Mouse (Mus musculus): Measurements from ENCODE around the gene Runx2.

The Runx2 gene

DNA sequence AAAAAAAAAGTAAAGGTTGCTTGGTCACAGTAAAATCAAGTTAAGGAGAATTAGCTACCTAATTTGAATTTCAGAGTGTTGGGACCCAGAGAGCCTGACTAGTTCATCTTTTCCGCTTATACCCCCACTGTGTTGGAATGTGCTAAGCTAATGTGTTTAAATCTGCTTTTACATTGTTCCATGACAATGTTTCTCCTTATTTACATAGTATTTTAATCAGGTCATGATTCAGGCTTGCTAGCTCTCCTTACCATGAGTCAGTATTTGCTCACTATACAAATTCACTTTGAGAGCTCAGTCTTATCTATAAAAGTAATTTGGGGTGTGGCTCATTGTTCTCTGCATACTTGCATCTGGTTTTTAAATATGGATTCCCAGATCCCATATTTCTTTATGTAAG is 47.2 kb downstream of the Runx2 start:
- DNase-seq, result no peak

DNA sequence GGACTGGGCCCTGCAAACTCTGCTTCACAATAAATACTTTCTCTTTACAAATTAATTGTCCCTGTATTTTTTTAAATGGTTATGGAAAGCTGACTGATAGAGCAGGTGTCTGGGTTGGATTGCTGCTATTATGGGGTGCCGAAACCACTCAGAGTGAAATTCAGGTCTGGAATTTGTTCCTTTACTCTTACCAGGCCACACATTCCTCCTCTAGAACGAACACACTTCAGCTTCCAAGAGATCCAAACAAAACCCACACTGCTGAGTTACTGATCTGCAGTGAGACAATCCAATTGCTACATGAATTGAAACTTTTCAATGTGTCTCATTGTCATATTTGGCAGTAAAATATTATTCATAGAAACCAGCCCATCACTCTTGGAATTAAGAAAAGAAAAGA is 47.6 kb downstream of the Runx2 start:
- DNase-seq, result no peak

DNA sequence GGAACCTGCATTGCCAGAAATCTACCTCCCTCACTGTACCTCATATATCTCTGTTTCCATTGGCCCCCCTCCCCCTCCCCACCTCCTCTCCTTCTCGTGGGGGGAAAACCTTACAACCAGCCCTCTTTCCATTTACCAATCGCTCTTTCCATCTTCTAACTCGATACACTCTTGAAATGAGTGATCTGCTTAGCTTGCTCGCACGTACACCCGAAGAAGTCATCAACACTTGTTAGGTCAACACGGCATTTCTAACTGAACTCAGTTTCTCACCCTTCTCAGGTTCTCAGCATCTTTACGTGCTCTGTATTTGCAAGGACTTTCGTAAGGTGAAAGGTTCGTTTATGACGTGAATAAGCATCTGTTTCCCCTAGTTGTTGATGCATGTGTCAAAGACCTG is 48.3 kb downstream of the Runx2 start:
- DNase-seq, result no peak

DNA sequence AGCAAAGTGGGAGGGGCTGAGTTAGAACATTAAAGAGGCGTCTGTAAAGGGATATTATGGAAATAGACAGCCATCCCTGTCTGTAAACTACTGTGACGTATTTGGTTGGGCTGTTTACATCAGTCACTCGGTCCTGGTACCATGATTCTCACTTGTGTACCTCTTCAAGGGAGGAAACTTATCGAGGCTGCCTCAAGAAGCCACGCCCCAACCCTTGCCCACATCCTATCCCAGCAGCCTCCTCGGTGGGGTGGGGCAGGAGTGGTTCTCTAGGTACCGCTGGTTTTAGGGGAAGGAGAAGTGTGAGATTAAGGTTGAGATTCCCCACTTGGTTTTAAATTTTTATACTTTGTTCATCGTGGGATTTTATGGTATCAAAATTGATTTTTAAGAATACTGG is 69.2 kb downstream of the Runx2 start:
- no peak for DNase-seq

DNA sequence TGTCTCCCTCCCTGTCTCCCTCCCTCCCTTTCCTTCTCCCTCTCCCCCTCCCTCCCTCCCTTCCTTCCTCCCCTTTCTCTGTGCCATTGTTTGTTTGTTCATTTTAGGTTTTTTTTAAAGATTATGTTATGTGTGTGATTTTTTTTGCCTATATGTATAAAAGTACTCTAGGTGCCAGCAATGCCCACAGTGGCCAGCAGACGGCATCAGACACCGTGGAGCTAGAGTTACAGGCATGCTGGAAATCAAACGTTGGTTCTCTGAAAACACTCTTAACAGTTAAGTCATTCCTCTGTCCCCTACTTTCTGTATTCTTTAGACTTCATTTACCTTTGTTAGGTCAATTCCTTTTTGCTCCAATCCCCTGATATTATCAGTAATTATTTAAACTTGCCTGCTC is 70.8 kb downstream of the Runx2 start:
- DNase-seq, result peak; percentile 33

DNA sequence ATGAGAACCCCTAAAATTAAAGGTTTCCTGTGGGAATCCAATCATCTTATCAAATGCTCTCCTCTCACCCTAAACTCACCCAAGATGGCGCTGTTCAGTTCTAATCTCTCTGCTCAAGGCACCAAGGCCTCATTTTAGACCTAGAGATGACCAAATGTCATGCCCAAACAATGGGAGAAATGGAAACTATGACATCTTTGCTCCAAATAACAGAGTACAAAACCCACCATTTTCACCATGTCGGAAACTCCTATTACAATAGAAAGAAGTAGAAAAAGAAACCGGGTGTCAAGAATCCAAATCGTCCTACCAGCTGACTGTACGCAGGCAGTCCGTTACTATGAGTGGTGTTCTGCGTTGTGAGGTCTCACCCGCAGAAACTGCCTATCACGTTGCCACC is 72.4 kb downstream of the Runx2 start:
- DNase-seq, result no peak

DNA sequence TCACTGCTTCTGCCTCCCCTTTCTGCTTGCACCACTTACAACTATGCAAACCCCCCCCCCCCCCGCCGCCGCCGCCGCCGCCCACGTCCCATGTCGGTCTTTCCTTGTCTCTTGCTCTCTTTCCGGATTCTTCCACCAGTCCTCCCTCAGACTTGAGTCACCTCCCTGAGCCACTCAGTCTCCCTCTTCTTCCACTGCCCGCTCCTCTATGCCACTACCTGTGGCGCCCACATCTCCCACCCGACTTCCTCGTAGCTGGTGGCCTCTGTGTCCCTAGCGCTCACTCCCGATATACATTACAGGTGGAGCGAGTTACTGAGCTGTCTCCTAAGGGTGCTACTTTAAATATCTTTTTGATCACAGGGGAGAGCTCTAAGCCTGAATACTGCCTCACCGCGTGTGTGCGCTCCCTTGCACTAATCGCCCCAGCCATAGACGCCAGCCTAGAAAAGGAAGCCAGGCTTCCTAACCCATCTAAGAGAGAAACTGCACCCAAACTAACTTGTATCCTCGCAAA is 76.4 kb downstream of the Runx2 start:
- peak; percentile 17 for DNase-seq

DNA sequence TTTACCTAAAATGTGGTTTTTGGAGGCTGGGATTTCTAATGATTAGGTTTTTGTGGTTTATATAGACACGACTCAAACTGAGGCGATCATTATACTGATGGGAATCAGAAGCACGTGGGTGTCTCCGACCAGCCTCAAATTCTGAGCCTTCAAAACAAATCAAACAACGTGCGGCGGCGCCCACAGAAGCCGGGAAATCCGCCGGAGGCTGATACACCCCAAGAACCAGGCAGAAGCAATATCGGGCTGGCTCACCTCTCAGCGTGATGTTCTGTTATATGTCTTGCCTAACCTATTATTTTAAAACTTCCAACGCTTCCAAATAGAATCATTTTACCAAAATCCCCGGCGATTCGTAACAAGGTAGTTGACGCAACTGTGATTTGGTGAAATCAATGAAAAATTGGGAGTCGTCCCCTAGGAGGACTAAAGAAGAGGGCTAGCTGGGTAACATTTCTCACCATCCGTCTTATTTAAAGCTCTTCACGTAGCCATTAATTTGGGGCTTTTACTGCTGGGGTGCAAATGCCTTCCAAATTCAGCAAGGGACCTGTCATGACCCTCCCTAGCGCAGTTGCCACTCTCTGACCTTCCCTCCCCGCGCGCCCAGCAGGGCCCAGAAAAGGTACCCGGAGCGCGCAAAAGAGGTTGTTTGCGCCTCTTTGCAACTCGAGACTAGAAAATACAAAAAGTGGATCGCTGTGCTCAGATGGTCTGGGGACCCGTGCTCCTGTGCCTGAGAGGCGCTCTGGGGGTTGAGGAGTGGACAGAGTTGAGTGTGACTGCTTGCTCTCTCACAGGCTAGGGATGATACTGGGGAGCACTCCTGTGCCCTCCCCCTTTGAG is 77.1 kb downstream of the Runx2 start:
- DNase-seq, result peak; percentile 54

DNA sequence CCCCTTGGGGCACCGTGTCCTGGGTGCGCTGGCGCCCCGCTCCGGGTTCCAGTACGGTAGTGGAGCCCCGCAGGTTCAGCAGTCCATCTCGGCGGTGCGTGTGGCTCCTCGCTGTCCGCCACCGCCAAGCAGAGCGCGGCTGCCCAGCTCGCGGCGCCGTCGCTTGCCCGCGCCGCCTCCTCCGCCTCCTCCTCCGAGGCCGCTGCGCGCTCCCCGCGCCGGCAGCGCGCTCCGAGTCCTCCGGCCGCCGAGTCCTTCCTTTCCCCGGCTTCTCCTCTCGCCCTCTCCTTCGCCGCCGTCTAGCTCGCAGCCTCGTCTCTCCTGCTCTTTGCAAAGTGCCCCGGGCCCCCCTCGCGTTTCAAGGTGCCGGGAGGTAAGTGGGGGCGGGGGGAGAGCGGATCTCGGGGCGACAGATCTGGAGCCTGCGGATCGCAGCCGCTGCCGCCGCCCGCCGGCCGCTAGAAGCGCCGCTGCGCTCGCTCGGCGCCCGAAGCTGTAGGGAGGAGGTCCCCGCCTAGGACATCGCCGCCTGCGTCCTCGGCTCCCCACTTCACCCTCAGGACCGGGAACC is 78.5 kb downstream of the Runx2 start:
- peak; percentile 84 for DNase-seq

DNA sequence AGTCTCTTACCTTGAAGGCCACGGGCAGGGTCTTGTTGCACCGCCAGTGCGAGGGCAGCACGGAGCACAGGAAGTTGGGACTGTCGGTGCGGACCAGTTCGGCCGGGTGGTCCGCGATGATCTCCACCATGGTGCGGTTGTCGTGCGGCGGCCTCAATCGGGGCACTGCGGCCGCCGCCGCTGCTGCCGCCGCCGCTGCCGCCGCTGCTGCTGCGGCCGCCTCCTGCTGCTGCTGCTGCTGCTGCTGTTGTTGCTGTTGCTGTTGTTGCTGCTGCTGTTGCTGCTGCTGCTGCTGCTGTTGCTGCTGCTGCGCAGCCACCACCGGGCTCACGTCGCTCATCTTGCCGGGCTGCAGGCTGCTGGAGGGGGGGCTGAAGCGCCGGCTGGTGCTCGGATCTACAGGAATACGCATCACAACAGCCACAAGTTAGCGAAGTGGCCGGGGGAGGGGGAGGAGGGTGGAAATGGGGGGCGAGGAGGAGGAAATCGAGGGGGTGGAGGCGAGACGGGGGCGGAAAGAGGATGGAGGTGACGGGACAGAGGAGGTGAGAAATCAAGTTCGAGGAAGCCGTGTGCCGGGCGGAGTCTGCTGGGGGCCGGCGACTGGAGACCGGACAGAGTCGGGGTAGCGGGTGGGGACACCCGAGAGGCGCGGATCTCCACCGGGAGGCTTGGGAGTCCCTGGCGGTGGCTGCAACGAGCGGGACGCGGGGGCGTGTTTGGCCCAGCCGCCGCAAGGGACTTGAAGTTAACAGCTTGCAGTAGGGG is 79.2 kb downstream of the Runx2 start:
- DNase-seq, result peak; percentile 71

DNA sequence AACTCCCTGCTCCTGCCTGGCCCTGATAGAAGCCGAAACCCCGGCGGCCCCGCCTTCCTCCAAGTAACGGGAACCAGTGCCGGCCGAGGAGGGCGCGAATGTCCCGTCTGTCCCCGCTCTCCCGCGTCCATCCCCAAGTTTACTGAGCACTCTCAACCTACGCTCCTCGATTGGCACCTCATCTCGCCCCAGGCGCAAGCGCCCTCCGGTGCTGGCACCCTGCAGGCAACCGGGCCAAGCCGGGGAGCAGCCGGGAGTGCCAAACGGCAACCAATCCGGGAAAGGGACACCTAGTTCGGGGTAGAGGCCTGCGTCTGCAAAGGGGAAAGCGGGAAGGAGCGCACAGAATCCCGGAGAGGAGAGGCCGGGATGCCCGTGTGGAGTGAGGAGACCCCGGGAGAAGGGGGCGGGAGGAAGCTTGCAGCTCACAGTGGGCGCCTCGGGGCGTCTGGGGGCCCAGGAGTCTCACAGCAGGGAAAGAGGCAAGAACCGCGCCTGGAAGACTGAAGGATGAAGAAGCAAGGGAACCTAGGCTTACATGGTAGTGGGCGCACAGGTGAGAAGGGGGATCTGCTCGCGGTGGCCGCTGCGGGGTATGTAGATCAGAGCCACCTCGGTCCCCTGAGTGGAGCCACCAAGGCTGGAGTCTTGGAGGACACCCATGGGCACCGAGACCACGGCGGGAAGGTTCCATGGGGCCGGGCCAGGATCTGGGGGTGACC is 79.9 kb downstream of the Runx2 start:
- DNase-seq, result peak; percentile 63

DNA sequence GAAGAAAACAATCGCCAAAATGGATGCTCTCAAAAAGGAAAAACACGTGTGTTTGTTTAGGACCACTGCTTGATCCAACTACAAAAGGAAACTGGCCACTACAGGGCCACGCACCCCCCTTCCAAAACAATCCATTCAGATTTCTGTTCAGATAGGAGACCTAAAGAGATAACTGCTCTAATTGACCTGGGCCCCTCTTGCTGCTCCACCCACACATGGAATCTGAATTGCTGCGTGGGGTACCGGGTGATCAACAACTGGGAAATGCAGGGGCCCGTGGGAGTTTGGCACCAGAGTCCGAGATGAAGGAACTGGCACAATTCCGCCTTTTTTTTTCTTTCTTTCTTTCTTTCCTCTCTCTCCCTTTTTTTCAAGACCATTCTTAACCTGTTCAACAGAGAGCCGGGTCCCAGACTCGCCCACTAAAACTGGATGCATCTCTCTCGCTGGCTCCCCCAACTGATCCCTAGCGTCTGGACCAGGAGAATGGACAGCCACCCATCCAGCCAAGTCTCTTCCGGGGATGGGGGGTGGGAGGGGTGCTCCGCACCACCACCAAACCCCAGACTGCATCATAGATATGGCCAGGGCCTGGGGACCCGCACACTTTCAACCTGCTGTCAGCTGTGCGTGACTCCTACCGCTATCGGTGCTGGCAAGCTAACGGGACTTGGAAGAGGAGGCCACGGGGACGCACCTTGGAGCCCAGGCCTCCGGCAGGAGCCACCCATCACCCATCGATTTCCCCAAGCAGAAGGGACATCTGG is 80.9 kb downstream of the Runx2 start:
- no peak for DNase-seq

DNA sequence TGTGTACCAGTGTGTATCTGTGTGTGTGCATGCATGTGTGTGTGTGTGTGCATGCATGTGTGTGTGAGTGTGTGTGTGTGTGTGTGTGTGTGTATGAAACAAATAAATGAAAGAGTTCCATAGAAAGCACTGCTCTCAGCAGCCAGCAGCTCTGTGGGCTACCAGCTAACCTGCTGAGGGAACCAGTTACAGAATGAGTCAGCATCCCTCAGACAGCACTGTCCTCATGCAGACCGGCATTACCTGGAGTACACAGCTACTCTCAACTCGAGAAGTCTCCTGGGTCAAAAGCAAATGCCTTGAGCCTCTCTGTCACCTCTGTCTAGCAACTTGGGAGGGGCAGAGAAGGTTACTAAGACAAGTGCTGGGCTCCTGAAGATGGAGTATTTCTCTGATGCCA is 86.1 kb downstream of the Runx2 start:
- no peak for DNase-seq

DNA sequence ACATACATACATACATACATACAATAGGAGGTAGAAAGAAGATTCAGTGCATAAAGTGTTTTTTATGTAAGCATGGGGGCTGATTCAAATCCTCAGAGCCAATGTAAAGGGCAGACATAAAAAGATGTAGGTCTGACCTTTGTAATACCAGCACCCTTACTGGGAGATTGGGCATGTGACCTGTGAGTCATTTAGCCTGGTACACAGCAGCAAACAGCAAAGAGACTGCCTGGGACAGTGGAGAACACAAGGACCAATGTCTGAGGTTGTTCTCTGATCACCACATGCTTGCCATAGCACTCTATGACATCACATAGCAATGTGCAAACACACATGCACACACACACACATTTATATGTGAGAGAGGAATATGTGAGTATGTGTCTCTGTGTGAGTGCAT is 86.9 kb downstream of the Runx2 start:
- DNase-seq, result no peak

DNA sequence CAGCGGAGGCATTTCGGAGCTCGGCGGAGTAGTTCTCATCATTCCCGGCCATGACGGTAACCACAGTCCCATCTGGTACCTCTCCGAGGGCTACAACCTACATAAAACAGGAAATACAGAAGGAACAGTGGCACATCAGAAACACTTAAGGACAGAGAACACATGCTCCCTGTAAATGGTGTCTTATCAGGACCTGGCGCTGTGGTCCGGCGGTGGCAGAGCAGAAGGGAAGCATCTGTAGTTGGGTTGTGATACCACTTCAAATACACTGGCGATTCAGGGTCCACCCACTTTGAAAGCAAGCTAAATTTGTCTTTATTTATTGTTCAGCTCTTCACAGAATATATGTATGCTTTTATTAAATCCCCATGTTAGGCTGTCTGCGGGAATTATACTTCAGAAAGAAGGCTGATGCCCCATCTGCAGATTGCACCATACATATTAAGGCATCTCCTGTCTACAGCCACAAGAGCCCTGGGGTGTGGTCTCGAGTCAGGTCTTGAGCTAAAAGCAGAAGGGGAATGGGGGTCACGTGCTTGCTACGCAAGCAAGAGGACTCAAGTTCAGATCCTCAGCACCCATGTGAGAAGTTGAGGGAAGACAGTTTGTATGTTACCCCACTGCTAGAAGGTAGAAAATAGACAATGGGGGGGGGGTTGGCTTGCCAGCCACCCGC is 89.7 kb downstream of the Runx2 start:
- DNase-seq, result no peak

DNA sequence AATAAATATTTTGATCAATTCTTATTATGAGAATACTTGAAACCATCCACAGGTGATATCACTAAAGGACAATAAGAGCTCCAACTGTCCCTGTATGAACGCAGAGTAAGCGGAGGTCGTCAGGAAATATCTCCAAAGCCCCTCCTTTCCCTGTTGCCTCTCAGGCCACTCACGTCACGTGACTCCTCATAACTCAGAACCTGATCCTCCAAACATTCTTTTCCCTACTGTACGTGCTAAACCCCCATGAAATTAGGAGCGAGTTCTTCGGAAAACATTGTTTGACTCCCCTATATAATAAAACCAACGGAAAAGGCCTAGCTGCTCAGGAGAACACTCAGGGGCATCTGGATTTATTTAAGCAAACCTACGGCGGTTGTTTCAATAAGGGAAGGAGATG is 90.3 kb downstream of the Runx2 start:
- DNase-seq, result no peak

DNA sequence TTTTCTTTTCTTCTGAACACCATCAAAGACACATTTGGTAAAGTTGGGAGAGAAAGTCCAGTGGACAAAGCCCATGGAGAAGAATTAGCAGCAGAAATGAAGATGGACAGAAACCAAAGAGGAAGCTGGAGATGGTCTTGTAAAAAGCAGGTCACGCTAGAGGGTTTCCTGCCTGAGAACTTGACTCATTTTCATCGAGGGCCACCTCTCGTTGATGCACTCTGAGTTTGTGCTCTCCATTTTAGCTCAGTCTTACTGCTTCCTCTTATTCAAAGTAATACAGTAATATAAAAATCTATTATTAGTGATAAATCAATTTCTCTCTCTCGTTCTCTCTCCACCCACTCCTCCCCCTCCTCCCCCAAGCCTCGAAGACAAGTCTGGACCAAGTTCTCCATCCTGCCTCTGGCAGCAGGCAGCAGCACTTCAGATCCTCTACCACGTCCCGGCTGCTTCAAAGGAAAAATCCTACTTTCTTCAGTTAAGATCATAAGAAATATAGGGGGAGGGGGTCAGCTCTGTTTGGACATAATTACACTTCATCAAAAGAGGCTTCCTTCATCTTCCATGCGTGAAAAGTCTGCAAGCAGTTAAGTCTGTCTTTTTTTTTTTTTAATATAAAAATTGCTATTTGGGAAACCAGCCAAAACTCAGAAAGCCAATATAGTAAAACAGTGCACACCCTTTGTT is 92.3 kb downstream of the Runx2 start:
- no peak for DNase-seq

DNA sequence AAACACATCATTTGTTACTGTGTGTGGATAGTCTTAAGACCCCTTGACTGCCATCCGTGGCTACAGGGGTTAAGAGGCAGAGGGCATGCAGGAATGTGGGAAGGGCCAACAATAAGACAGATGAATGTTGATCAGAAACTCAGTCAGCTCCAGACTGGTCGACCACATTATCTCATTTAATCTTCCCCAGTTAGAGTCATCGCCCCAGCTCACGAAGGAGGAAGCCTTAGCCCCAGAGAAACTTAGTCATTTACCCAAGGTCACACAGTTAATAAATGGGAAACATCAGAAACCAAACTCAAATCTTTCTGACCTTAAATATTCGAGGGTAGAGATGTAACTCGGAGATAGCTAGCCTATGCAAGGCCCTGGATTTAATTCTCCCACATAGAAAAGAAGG is 96.0 kb downstream of the Runx2 start:
- DNase-seq, result no peak

DNA sequence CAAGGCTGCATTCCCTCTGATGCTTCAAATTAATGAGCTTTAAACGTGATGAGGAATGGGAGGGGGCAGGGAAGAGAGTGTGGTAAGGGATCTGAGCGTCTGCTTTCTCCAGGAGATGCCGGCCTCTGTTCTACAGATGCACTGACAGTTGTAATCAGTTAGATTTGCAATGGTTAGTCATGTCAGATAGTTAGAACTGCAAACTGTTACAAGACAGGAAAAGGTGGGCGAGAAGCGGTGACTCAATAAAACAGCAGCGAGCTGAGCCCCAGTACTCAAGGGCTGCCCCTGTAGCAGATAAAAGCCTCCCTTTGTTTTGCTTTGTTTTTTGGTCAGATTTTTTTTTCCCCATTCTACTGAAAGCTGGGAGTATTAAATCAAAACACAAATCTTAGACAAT is 96.6 kb downstream of the Runx2 start:
- no peak for DNase-seq

DNA sequence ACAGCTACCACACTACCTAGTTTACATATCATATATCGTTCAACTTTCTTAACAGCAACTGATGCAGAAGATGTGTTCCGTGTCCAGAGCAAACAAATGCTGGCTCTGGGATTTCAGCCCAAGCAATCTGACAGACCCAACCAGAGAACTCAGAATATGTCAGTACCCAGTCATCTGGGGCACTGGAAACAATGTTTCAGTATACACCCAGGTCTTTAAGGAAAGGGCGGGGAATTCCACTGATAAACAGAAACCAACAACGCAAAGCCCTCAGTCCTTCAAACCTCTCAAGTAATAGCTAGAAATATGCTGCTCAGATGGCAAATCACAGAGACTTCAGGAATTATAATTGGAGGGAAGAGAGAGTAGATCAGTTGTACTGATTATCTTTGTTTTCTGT is 100.5 kb downstream of the Runx2 start:
- no peak for DNase-seq

DNA sequence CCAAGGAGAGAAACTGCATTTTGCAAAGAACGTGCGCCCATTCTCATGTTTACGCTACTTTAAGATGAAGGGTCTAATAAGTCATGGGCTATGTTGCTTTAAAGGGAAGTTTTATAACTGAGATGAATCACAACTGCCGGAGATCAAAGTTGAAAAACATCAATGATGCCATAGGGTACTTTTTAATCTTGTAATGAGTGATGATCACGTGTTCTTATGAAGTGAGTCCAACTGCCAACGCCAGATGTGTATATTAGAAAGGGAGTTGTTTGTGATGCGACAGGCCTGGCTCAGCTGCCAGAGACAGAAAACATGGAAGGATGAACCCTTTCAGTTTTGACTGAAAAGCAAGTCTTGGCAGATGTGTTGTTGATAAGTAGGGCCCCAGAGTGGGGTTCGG is 101.2 kb downstream of the Runx2 start:
- no peak for DNase-seq

All from thymus, postnatal 4 days (tissue).